Mouse (Mus musculus) hindbrain, embryonic 11.5 days (tissue): Measurements from ENCODE around the gene Phf21b. TPM values are rescaled to one million over a fixed set of nuclear protein-coding genes. Genes with fewer than 3 reads are reported as not detected.

Experiments used
- ATAC-seq: fragments of 200-750 bp; cut with Nextera tagmentation; 2 replicates; pipeline ENCODE4 v1.8.0; 2017; ENCODE audit warnings: mild to moderate bottlenecking, moderate TSS enrichment, moderate library complexity; ENCODE audit not compliant: low FRiP score
- DNase-seq: peaks from one replicate; pipeline ENCODE4 v3.0.0-alpha.2; 2015; ENCODE audit warnings: low spot score
- H3K27ac ChIP-seq: fragments of 300-500 bp; sonication (generic); 2 replicates; pipeline ENCODE4 v1.5.1; 2014; ENCODE audit warnings: mild to moderate bottlenecking, low read depth, low read length
- H3K27me3 ChIP-seq: fragments of 300-500 bp; sonication (generic); 2 replicates; pipeline ENCODE4 v1.6.1; 2014; ENCODE audit warnings: mild to moderate bottlenecking, low read length, moderate library complexity, mixed read lengths; ENCODE audit not compliant: control insufficient read depth, insufficient read depth
- H3K36me3 ChIP-seq: fragments of 300-500 bp; sonication (generic); 2 replicates; pipeline ENCODE4 v1.6.1; 2014; ENCODE audit warnings: mild to moderate bottlenecking, low read length, moderate library complexity, mixed read lengths; ENCODE audit not compliant: control insufficient read depth, insufficient read depth
- H3K4me1 ChIP-seq: fragments of 300-500 bp; sonication (generic); replicated peaks from 2 replicates; pipeline ENCODE4 v1.6.1; 2014; ENCODE audit warnings: low read length, mixed read lengths; ENCODE audit not compliant: control insufficient read depth, insufficient read depth
- H3K4me2 ChIP-seq: fragments of 300-500 bp; sonication (generic); replicated peaks from 2 replicates; pipeline ENCODE4 v1.6.1; 2014; ENCODE audit warnings: mild to moderate bottlenecking, low read depth, low read length
- H3K4me3 ChIP-seq: fragments of 300-500 bp; sonication (generic); 2 replicates; pipeline ENCODE4 v1.5.1; 2014; ENCODE audit warnings: low read depth, low read length
- H3K9ac ChIP-seq: fragments of 300-500 bp; sonication (generic); 2 replicates; pipeline ENCODE4 v1.6.1; 2014; ENCODE audit warnings: low read depth, low read length
- H3K9me3 ChIP-seq: fragments of 300-500 bp; sonication (generic); 2 replicates; pipeline ENCODE4 v1.6.1; 2016; ENCODE audit warnings: low read length; ENCODE audit not compliant: control insufficient read depth
- whole genome bisulfite sequencing: fragments of 180-500 bp; shearing (Covaris S2); extraction: QIAGEN DNeasy Blood & Tissue Kit; methylation state at CpG from one replicate; pipeline ENCODE4 v1.1.7; 2014; 5-methylcytosine and 5-hydroxymethylcytosine counted together
- polyA plus RNA-seq: library from polyadenylated mRNA; unstranded; fragments of >200 nt; fragmentation: Nextera tagmentation; extraction: Ambion mirVana; gene quantifications from 2 replicates; pipeline ENCODE4 v1.2.1, GENCODE M21; 2014

The Phf21b gene
- polyA plus RNA-seq, 1 experiment from 2014 or later = 44.1 TPM

GRCm38 (mm10) chr15:84877029-84877815 is 21.4 kb upstream of the Phf21b start:
- ATAC-seq = no peak
- Histone ChIP-seq H3K9ac (no peak overlapping the region), H3K27ac (no peak overlapping the region), H3K9me3 (no peaks in the 10 kb centered on the region), H3K36me3 (no peaks in the 10 kb centered on the region), H3K4me1 (no peaks in the 10 kb centered on the region), H3K4me3 (no peak overlapping the region), H3K4me2 (no peak overlapping the region), H3K27me3 (no peaks in the 10 kb centered on the region)
- 85% methylated on average over 12 of the region's 12 CpGs for WGBS
- DNase-seq = no peak

- no peaks in the 10 kb centered on the region for H3K9me3 ChIP-seq
- DNase-seq (no peak), ATAC-seq (no peak)
- H3K4me2 ChIP-seq = no peak overlapping the region
- no peak overlapping the region for H3K4me3 ChIP-seq
- H3K27ac ChIP-seq = no peak overlapping the region
- no peaks in the 10 kb centered on the region for H3K4me1 ChIP-seq
- H3K36me3 ChIP-seq = no peaks in the 10 kb centered on the region
- no peaks in the 10 kb centered on the region for H3K27me3 ChIP-seq
- WGBS = 85% methylated on average over 4 of the region's 4 CpGs
- H3K9ac ChIP-seq = no peak overlapping the region
Observed at GRCm38 (mm10) chr15:84873867-84874266, 18.0 kb upstream of the Phf21b start.

- Histone ChIP-seq H3K27ac (no peak overlapping the region), H3K9me3 (no peaks in the 10 kb centered on the region), H3K36me3 (no peaks in the 10 kb centered on the region), H3K9ac (no peak overlapping the region), H3K4me3 (no peak overlapping the region), H3K27me3 (no peaks in the 10 kb centered on the region), H3K4me1 (no peaks in the 10 kb centered on the region), H3K4me2 (no peak overlapping the region)
- ATAC-seq = no peak
- WGBS = 92% methylated on average over 11 of the region's 11 CpGs
- no peak for DNase-seq
Observed at GRCm38 (mm10) chr15:84873079-84873478, 17.2 kb upstream of the Phf21b start.

- H3K9ac ChIP-seq = no peak overlapping the region
- H3K9me3 ChIP-seq = no peaks in the 10 kb centered on the region
- H3K4me2 ChIP-seq = no peak overlapping the region
- ATAC-seq (no peak), DNase-seq (no peak)
- no peak overlapping the region for H3K27ac ChIP-seq
- H3K4me1 ChIP-seq = no peaks in the 10 kb centered on the region
- H3K36me3 ChIP-seq = no peaks in the 10 kb centered on the region
- H3K4me3 ChIP-seq = no peak overlapping the region
- no peaks in the 10 kb centered on the region for H3K27me3 ChIP-seq
- WGBS = 80% methylated on average over 3 of the region's 3 CpGs
Observed at GRCm38 (mm10) chr15:84871802-84872201, 16.0 kb upstream of the Phf21b start.

- Histone ChIP-seq H3K4me1 (0 out of 2 replicates have a peak, but pooled peaks cover 3% of the 10 kb centered on the region), H3K36me3 (no peaks in the 10 kb centered on the region), H3K9me3 (no peaks in the 10 kb centered on the region), H3K4me3 (no peak overlapping the region), H3K27ac (no peak overlapping the region), H3K27me3 (no peaks in the 10 kb centered on the region), H3K4me2 (no peak overlapping the region), H3K9ac (no peak overlapping the region)
- DNase-seq = no peak
- 90% methylated on average over 8 of the region's 8 CpGs for WGBS
- no peak for ATAC-seq
Observed at GRCm38 (mm10) chr15:84861911-84862310, 6.1 kb upstream of the Phf21b start.

GRCm38 (mm10) chr15:84857623-84858022 is 1.8 kb upstream of the Phf21b start:
- H3K27ac ChIP-seq = no peak overlapping the region
- WGBS = 95% methylated on average over 2 of the region's 2 CpGs
- no peak for DNase-seq

GRCm38 (mm10) chr15:84854921-84855901 is 638 bp downstream of the Phf21b start:
- Histone ChIP-seq H3K9me3 (no peaks in the 10 kb centered on the region), H3K9ac (peak overlapping the region; percentile 95), H3K4me1 (peaks cover 15% of the 10 kb centered on the region), H3K27me3 (no peaks in the 10 kb centered on the region), H3K4me3 (peak overlapping the region; percentile 91), H3K36me3 (no peaks in the 10 kb centered on the region), H3K27ac (peak overlapping the region; percentile 96), H3K4me2 (peak overlapping the region; percentile 82)
- under 1% methylated on average over 81 of the region's 88 CpGs for whole genome bisulfite sequencing
- ATAC-seq (peak; percentile 46), DNase-seq (peak; percentile 84)

More at GRCm38 (mm10) chr15:84857623-84858022, 1.8 kb upstream of the Phf21b start:
- no peak for ATAC-seq
- H3K9me3 ChIP-seq = no peaks in the 10 kb centered on the region
- no peaks in the 10 kb centered on the region for H3K27me3 ChIP-seq
- H3K4me1 ChIP-seq = 0 out of 2 replicates have a peak, but pooled peaks cover 3% of the 10 kb centered on the region
- no peaks in the 10 kb centered on the region for H3K36me3 ChIP-seq
- no peak overlapping the region for H3K4me2 ChIP-seq
- no peak overlapping the region for H3K9ac ChIP-seq
- no peak overlapping the region for H3K4me3 ChIP-seq

GRCm38 (mm10) chr15:84854171-84854811 is 1.6 kb downstream of the Phf21b start:
- peak overlapping the region; percentile 95 for H3K9ac ChIP-seq
- no peaks in the 10 kb centered on the region for H3K9me3 ChIP-seq
- peak overlapping the region; percentile 82 for H3K4me2 ChIP-seq
- DNase-seq (peak; percentile 69), ATAC-seq (0 out of 2 replicates have a peak, but pooled peaks have one; percentile 1)
- WGBS = under 1% methylated on average over 49 of the region's 49 CpGs
- peak overlapping the region; percentile 96 for H3K27ac ChIP-seq
- H3K4me3 ChIP-seq = peak overlapping the region; percentile 91
- no peaks in the 10 kb centered on the region for H3K36me3 ChIP-seq
- no peaks in the 10 kb centered on the region for H3K27me3 ChIP-seq
- H3K4me1 ChIP-seq = peaks cover 16% of the 10 kb centered on the region
